Mouse (Mus musculus) cortical plate, adult 2 months (tissue): ENCODE results near the gene Mras.

Experiments
- CTCF ChIP-seq: fragments of 200-500 bp; IDR thresholded peaks from 2 replicates; pipeline ENCODE4 v1.5.1; 2011; ENCODE audit warnings: mild to moderate bottlenecking, control low read depth, low read length; ENCODE audit not compliant: insufficient read depth; ENCODE audit errors: extremely low read depth
- POLR2A ChIP-seq: fragments of 200-500 bp; IDR thresholded peaks from 2 replicates; pipeline ENCODE4 v1.6.1; 2011; ENCODE audit warnings: mild to moderate bottlenecking, low read length, control low read depth; ENCODE audit not compliant: insufficient read depth; ENCODE audit errors: extremely low read depth

DNA sequence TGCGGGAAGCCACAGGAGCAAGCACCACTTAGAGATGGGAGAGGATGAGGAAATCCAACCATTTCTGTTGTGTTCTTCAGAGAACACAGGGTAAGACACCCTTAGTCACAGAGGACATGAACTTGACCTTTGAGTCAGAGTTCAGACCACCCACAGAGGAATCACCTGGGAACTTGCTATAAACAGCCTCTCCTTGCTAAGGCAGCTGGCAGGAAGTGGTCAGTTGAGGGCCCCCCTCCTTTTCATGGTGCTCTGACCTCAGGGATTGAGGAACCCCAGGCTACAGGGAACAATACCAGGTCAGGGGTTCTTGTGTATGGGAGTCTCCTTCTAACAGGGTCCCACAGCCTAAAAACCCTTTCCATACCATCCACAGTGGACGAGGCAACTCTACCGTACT, 20.4 kb downstream of the Mras start:
- TF ChIP-seq CTCF (no peak), POLR2A (no peak)
